Mouse (Mus musculus) MEL (cell line): ENCODE measurements around the gene Otoa. TPM values are rescaled to one million over a fixed set of nuclear protein-coding genes. Genes with fewer than 3 reads are reported as not detected.

Source experiments
- DNase-seq: peaks from one replicate; pipeline ENCODE4 v3.0.0; 2011; ENCODE audit warnings: low read depth, low spot score
- H3K27ac ChIP-seq: 2 replicates; pipeline ENCODE4 v1.5.1; 2012; ENCODE audit warnings: low read depth, mild to moderate bottlenecking, control low read depth, low read length, moderate library complexity; ENCODE audit not compliant: control insufficient read depth
- H3K27me3 ChIP-seq, 2 experiments: fragments of 150-350 bp in 1 of 2; sonication (generic) in 1 of 2; 2 replicates each; pipeline ENCODE4 v1.6.1; 2012; ENCODE audit warnings: low read length in 2 of 2, mild to moderate bottlenecking in 2 of 2, improper control_type of control experiment in 1 of 2, moderate library complexity in 1 of 2; ENCODE audit not compliant: insufficient read depth in 2 of 2, control insufficient read depth in 1 of 2
- H3K36me3 ChIP-seq, 2 experiments: 2 replicates each; pipeline ENCODE4 v1.6.1; 2012 to 2014; ENCODE audit warnings: low read length in 2 of 2, improper control_type of control experiment in 1 of 2, inconsistent platforms in 1 of 2, mild to moderate bottlenecking in 1 of 2; ENCODE audit not compliant: insufficient read depth in 2 of 2, control insufficient read depth in 1 of 2
- H3K4me1 ChIP-seq, 2 experiments: fragments of 150-350 bp in 1 of 2; sonication (generic) in 1 of 2; 2 replicates each; pipeline ENCODE4 v1.6.1; 2012; ENCODE audit warnings: low read length in 2 of 2, improper control_type of control experiment in 1 of 2, mild to moderate bottlenecking in 1 of 2; ENCODE audit not compliant: insufficient read depth in 2 of 2, control insufficient read depth in 1 of 2
- H3K4me3 ChIP-seq, 2 experiments: fragments of 150-350 bp in 1 of 2; sonication (generic) in 1 of 2; 2 replicates each; pipeline ENCODE4 v1.5.1; 2012; ENCODE audit warnings: low read depth in 2 of 2, low read length in 2 of 2, mild to moderate bottlenecking in 2 of 2, moderate library complexity in 2 of 2, control low read depth in 1 of 2, improper control_type of control experiment in 1 of 2; ENCODE audit not compliant: control insufficient read depth in 1 of 2, insufficient read depth in 1 of 2
- H3K79me2 ChIP-seq: 2 replicates; pipeline ENCODE4 v1.6.1; 2012; ENCODE audit warnings: mild to moderate bottlenecking, low read length, moderate library complexity; ENCODE audit not compliant: control insufficient read depth, poor library complexity, insufficient read depth
- H3K9ac ChIP-seq: 2 replicates; pipeline ENCODE4 v1.6.1; 2012; ENCODE audit warnings: low read depth, mild to moderate bottlenecking, control low read depth, low read length, moderate library complexity; ENCODE audit not compliant: control insufficient read depth, poor library complexity, severe bottlenecking
- H3K9me3 ChIP-seq: fragments of 150-350 bp; sonication (generic); replicated peaks from 2 replicates; pipeline ENCODE4 v1.6.1; 2012; ENCODE audit warnings: mild to moderate bottlenecking, low read length, improper control_type of control experiment, moderate library complexity; ENCODE audit not compliant: insufficient read depth
- CTCF ChIP-seq, 3 experiments: IDR thresholded peaks in 2 of 3; conservative IDR thresholded peaks in 1 of 3; 2 replicates each; pipeline ENCODE4 v1.5.1; 2011 to 2012; ENCODE audit warnings: low read length in 3 of 3, low read depth in 2 of 3, mild to moderate bottlenecking in 2 of 3, improper control_type of control experiment in 1 of 3, inconsistent platforms in 1 of 3, mixed read lengths in 1 of 3, moderate library complexity in 1 of 3; ENCODE audit not compliant: control insufficient read depth in 1 of 3, insufficient read depth in 1 of 3, poor library complexity in 1 of 3, severe bottlenecking in 1 of 3
- E2F4 ChIP-seq: IDR thresholded peaks from 2 replicates; pipeline ENCODE4 v1.6.1; 2011; ENCODE audit warnings: low read depth, low read length, improper control_type of control experiment, borderline replicate concordance
- ELF1 ChIP-seq: IDR thresholded peaks from 2 replicates; pipeline ENCODE4 v1.6.1; 2014; ENCODE audit warnings: low read depth, mild to moderate bottlenecking, inconsistent platforms, low read length, improper control_type of control experiment, moderate library complexity
- EP300 ChIP-seq, 2 experiments: IDR thresholded peaks; 2 replicates each; pipeline ENCODE4 v1.6.1; 2011; ENCODE audit warnings: improper control_type of control experiment in 2 of 2, low read length in 2 of 2, low read depth in 1 of 2, mild to moderate bottlenecking in 1 of 2
- ETS1 ChIP-seq: IDR thresholded peaks from 2 replicates; pipeline ENCODE4 v1.6.1; 2012; ENCODE audit warnings: low read depth, mild to moderate bottlenecking, inconsistent platforms, low read length, improper control_type of control experiment, moderate library complexity
- GABPA ChIP-seq: IDR thresholded peaks from 2 replicates; pipeline ENCODE4 v1.6.1; 2012; ENCODE audit warnings: low read depth, mild to moderate bottlenecking, inconsistent platforms, low read length, improper control_type of control experiment, moderate library complexity
- GATA1 ChIP-seq: IDR thresholded peaks from 2 replicates; pipeline ENCODE4 v1.6.1; 2011; ENCODE audit warnings: low read depth, low read length, improper control_type of control experiment
- HCFC1 ChIP-seq: IDR thresholded peaks from 2 replicates; pipeline ENCODE4 v1.6.1; 2012; ENCODE audit warnings: low read depth, mild to moderate bottlenecking, inconsistent platforms, low read length, improper control_type of control experiment, moderate library complexity
- JUND ChIP-seq: IDR thresholded peaks from 2 replicates; pipeline ENCODE4 v1.6.1; 2011; ENCODE audit warnings: low read depth, mild to moderate bottlenecking, improper control_type of control experiment, low read length
- KAT2A ChIP-seq: conservative IDR thresholded peaks from 2 replicates; pipeline ENCODE4 v1.6.1; 2012; ENCODE audit warnings: low read depth, low read length, improper control_type of control experiment, inconsistent platforms
- MAX ChIP-seq: IDR thresholded peaks from 2 replicates; pipeline ENCODE4 v1.6.1; 2011; ENCODE audit warnings: low read length, improper control_type of control experiment
- MXI1 ChIP-seq: IDR thresholded peaks from 2 replicates; pipeline ENCODE4 v1.6.1; 2011; ENCODE audit warnings: mild to moderate bottlenecking, low read depth, low read length, improper control_type of control experiment
- MYB ChIP-seq: IDR thresholded peaks from 2 replicates; pipeline ENCODE4 v1.6.1; 2011; ENCODE audit warnings: mild to moderate bottlenecking, low read depth, low read length, improper control_type of control experiment
- MYC ChIP-seq: IDR thresholded peaks from 2 replicates; pipeline ENCODE4 v1.6.1; 2011; ENCODE audit warnings: low read depth, mild to moderate bottlenecking, low read length, improper control_type of control experiment, moderate library complexity
- POLR2A ChIP-seq, 2 experiments: IDR thresholded peaks; 2 replicates each; pipeline ENCODE4 v1.6.1; 2011 to 2012; ENCODE audit warnings: low read length in 2 of 2, mild to moderate bottlenecking in 2 of 2, control low read depth in 1 of 2, improper control_type of control experiment in 1 of 2, low read depth in 1 of 2, moderate library complexity in 1 of 2; ENCODE audit not compliant: control insufficient read depth in 1 of 2, insufficient read depth in 1 of 2, poor library complexity in 1 of 2
- RAD21 ChIP-seq: IDR thresholded peaks from 2 replicates; pipeline ENCODE4 v1.6.1; 2011; ENCODE audit warnings: mild to moderate bottlenecking, low read depth, low read length, improper control_type of control experiment
- RCOR1 ChIP-seq: IDR thresholded peaks from 2 replicates; pipeline ENCODE4 v1.6.1; 2012; ENCODE audit warnings: low read depth, mild to moderate bottlenecking, inconsistent platforms, low read length, improper control_type of control experiment
- SIN3A ChIP-seq: IDR thresholded peaks from 2 replicates; pipeline ENCODE4 v1.6.1; 2012; ENCODE audit warnings: low read length, improper control_type of control experiment, inconsistent platforms
- TCF12 ChIP-seq: IDR thresholded peaks from 2 replicates; pipeline ENCODE4 v1.6.1; 2014; ENCODE audit warnings: low read depth, mild to moderate bottlenecking, inconsistent platforms, low read length, improper control_type of control experiment, moderate library complexity
- UBTF ChIP-seq: IDR thresholded peaks from 2 replicates; pipeline ENCODE4 v1.6.1; 2012; ENCODE audit warnings: low read depth, mild to moderate bottlenecking, inconsistent platforms, low read length, improper control_type of control experiment, moderate library complexity, borderline replicate concordance; ENCODE audit not compliant: insufficient read depth
- USF1 ChIP-seq: IDR thresholded peaks from 2 replicates; pipeline ENCODE4 v1.6.1; 2014; ENCODE audit warnings: low read depth, mild to moderate bottlenecking, inconsistent platforms, low read length, improper control_type of control experiment, moderate library complexity
- USF2 ChIP-seq, 2 experiments: IDR thresholded peaks; 2 replicates each; pipeline ENCODE4 v1.6.1; 2011 to 2012; ENCODE audit warnings: improper control_type of control experiment in 2 of 2, low read length in 2 of 2, borderline replicate concordance in 1 of 2, inconsistent platforms in 1 of 2, low read depth in 1 of 2, mild to moderate bottlenecking in 1 of 2; ENCODE audit not compliant: insufficient read depth in 1 of 2
- ZC3H11A ChIP-seq: IDR thresholded peaks from 2 replicates; pipeline ENCODE4 v1.6.1; 2012; ENCODE audit warnings: low read depth, mild to moderate bottlenecking, inconsistent platforms, low read length, improper control_type of control experiment
- ZKSCAN1 ChIP-seq: IDR thresholded peaks from 2 replicates; pipeline ENCODE4 v1.6.1; 2012; ENCODE audit warnings: low read depth, mild to moderate bottlenecking, inconsistent platforms, low read length, improper control_type of control experiment, moderate library complexity
- polyA plus RNA-seq, 2 experiments: library from polyadenylated mRNA; stranded (reverse) in 1 of 2; unstranded in 1 of 2; fragments of >175 nt in 1 of 2; fragments of >200 nt in 1 of 2; gene quantifications; 2 replicates each; pipeline versions ENCODE4 v1.2.1 to v1.2.4; 2012; ENCODE audit warnings: low replicate concordance in 2 of 2, low read depth in 1 of 2; ENCODE audit not compliant: insufficient read length in 2 of 2, insufficient read depth in 1 of 2, missing spikeins in 1 of 2
- total RNA-seq: library from RNA; depleted of rRNA; stranded (reverse); fragments of 300-350 nt; gene quantifications from 2 replicates; pipeline ENCODE4 v1.2.3, GENCODE M21; 2012

The Otoa gene
- total and polyA plus RNA-seq, 3 experiments: 0.04 to 0.23 TPM; not detected in 1

- Histone ChIP-seq H3K79me2 (no peaks in the 10 kb centered on the region), H3K4me3 (no peak overlapping the region), H3K27me3 (no peaks in the 10 kb centered on the region), H3K36me3 (peaks cover 0 to 8% of the 10 kb centered on the region in 2 experiments; a peak in 2 of 4 replicates), H3K27ac (no peak overlapping the region), H3K9ac (no peak overlapping the region), H3K4me1 (no peaks in the 10 kb centered on the region), H3K9me3 (no peaks in the 10 kb centered on the region)
- no peak for DNase-seq
- TF ChIP-seq JUND (no peak), UBTF (no peak), ELF1 (no peak), E2F4 (no peak), EP300 (IDR thresholded peaks at IDR 0.05; ENCODE audit: low read depth in 1 of 2, low read length in 2 of 2) (no peak), GATA1 (no peak), MYC (no peak), SIN3A (no peak), ZKSCAN1 (no peak), CTCF (IDR thresholded peaks at IDR 0.05 in 2 of 3, conservative IDR thresholded peaks at IDR 0.05 in 1 of 3; ENCODE audit: control insufficient read depth in 1 of 3, insufficient read depth in 1 of 3, low read depth in 2 of 3, low read length in 3 of 3, poor library complexity in 1 of 3, severe bottlenecking in 1 of 3) (no peak), ETS1 (no peak)
Measured at GRCm38 (mm10) chr7:121074801-121075400, 6.5 kb upstream of the Otoa start.

DNA sequence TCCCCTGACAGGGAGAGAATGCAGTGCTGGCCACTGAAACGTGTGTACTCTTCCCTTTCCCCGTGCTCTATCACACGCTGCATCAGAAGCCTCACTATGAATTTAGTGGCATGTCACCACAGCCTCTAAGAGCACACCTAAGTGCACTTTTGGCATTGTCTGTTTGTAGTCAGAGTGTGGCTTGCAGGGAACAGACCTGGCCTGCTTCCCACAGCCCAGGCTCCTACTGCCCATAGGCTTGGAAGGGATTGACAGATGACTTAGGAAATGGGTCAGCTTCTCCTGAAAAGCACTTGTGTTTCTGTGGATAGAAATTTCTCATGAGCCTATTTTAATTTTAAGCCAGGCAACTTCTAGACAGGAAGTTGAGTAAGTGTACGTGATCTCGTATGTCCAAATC, 6.0 kb upstream of the Otoa start:
- TF ChIP-seq MAX: no peak
- no peak for TF ChIP-seq MXI1
- TF ChIP-seq, all 39 proteins: peak for 0
- no peaks in the 10 kb centered on the region for H3K4me1 ChIP-seq
- H3K9ac ChIP-seq: no peak overlapping the region
- no peaks in the 10 kb centered on the region for H3K27me3 ChIP-seq
- H3K9me3 ChIP-seq: no peaks in the 10 kb centered on the region
- no peak for DNase-seq
- H3K79me2 ChIP-seq: no peaks in the 10 kb centered on the region
- no peak overlapping the region for H3K27ac ChIP-seq
- H3K36me3 ChIP-seq: peaks cover 0 to 6% of the 10 kb centered on the region in 2 experiments; a peak in 2 of 4 replicates
- no peak overlapping the region for H3K4me3 ChIP-seq

- peaks cover 0 to 3% of the 10 kb centered on the region in 2 experiments; a peak in 2 of 4 replicates for H3K36me3 ChIP-seq
- no peak overlapping the region for H3K9ac ChIP-seq
- no peak overlapping the region for H3K4me3 ChIP-seq
- no peaks in the 10 kb centered on the region for H3K4me1 ChIP-seq
- DNase-seq: no peak
- no peaks in the 10 kb centered on the region for H3K79me2 ChIP-seq
- H3K27ac ChIP-seq: no peak overlapping the region
- no peaks in the 10 kb centered on the region for H3K27me3 ChIP-seq
- no peaks in the 10 kb centered on the region for H3K9me3 ChIP-seq
- TF ChIP-seq ELF1: no peak
- TF ChIP-seq EP300 (IDR thresholded peaks at IDR 0.05; ENCODE audit: low read depth in 1 of 2, low read length in 2 of 2): no peak
- TF ChIP-seq MYB: no peak
- no peak for TF ChIP-seq RAD21
- no peak for TF ChIP-seq GABPA
- no peak for TF ChIP-seq RCOR1
- no peak for TF ChIP-seq TCF12
- no peak for TF ChIP-seq MYC
- no peak for TF ChIP-seq USF1
- no peak for TF ChIP-seq POLR2A (IDR thresholded peaks at IDR 0.05; ENCODE audit: control insufficient read depth in 1 of 2, insufficient read depth in 1 of 2, low read depth in 1 of 2, low read length in 2 of 2, poor library complexity in 1 of 2)
- TF ChIP-seq ETS1: no peak
- TF ChIP-seq KAT2A: no peak
- no peak for TF ChIP-seq USF2 (IDR thresholded peaks at IDR 0.05; ENCODE audit: borderline replicate concordance in 1 of 2, insufficient read depth in 1 of 2, low read depth in 1 of 2, low read length in 2 of 2)
- TF ChIP-seq JUND: no peak
- TF ChIP-seq HCFC1: no peak
- TF ChIP-seq MAX: no peak
- TF ChIP-seq ZC3H11A: no peak
- TF ChIP-seq CTCF (IDR thresholded peaks at IDR 0.05 in 2 of 3, conservative IDR thresholded peaks at IDR 0.05 in 1 of 3; ENCODE audit: control insufficient read depth in 1 of 3, insufficient read depth in 1 of 3, low read depth in 2 of 3, low read length in 3 of 3, poor library complexity in 1 of 3, severe bottlenecking in 1 of 3): no peak
Measured at GRCm38 (mm10) chr7:121077311-121077710, 4.1 kb upstream of the Otoa start.
